Mouse (Mus musculus): ENCODE measurements around the gene Nf2.

Gene Nf2

DNA sequence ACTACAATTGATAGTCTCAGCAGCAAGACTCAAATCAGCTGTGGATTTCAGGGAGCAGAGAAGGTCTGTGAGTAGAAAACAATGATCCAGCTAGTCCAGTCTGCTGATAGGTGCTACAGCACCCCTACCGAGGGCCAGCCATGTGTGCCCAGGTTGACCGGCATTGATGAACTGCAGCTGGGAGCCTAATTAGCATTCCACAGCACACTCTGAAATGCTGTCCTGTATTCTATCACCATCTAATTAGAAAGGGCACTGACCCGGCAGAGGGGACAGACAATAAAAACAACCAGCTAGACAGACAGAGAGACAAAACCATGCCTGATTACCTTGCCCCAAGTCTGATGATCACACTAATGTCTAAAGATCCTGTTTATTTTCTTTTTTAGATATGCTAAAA lies 56.3 kb downstream of the Nf2 start:
- no peak for DNase-seq (ENCODE audit: low read depth)

DNA sequence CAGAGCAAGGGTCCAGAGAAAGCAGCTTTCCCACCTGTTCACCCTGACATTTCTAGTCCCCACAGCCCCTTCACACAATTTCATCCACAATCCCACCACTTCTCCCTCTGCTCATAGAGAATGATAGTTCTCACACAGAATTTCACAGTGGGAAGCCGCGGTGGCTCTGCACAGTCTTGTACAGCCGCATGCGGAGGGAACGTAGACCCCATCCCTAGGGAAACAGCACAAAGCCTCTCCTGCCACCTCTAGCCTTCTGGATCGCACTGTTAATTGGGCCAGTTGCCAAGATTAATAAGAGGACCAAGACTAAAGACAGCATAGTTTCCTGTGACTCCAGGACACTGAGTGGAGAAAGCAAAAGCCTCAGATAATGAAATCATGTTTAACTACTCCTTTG lies 57.8 kb downstream of the Nf2 start:
- DNase-seq (ENCODE audit: low read depth): no peak

DNA sequence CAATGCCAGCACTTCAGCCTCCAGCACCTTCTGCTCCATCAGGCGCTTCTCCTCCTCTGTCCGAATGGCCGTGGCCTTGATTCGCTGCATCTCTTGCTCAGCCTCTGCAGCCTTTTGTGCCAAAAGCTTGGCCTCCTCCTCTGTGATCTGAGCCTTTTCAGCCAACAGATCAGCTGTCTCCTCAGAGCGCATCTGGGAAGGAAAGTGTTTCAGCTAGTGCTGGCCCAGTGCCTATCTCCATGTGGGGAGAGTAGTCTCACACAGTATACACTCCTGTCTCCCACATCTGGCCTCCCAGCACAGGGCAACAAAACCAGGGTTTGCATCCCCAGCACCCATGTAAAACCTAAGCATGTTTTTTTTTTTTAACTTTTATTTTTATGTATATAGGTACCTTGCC lies 59.6 kb downstream of the Nf2 start:
- no peak for DNase-seq (ENCODE audit: low read depth)

DNA sequence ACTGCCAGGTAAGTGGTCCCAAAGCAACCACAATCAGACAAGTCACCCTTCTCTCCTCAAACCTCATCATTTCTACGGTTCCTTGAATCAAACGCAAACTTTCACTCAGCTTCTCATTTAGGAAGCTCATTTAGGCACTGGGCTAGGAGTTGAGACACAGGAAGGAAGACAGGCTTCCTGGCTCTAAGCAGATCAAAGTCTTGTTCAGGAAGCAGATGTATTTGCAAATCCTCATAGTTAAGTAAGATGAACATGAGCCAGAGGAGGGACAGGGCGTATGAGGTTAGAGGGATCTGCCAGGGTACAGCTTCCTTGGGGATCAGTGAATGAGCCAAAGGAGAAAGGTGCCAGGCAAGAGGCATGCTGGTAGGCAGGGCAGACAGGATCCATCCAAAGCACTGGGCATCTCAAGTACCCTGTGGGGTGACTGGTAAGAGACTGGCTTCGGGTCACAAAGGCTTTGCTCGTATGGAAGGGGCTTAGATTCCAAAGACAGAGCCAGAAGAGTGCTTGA lies 64.7 kb downstream of the Nf2 start:
- DNase-seq (ENCODE audit: low read depth): no peak

DNA sequence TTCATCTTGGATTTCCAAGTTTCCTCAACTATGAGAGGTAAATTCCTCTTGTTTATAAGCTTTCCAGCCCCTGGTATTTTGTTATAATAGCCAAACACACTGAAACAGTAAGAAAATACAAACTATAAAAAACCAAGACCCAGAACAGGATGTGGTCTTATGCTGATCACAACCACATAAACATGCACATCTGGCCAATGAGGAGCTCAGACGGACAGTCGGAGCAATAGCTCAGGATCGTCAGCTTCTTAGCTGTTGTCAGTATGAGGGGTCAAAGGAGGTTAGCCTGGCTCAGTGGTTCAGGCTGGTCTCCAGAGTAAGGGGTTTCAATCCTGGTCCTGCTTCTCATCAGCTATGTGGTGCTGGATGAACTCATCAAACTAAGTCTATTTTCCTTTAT lies 66.2 kb downstream of the Nf2 start:
- no peak for DNase-seq (ENCODE audit: low read depth)

DNA sequence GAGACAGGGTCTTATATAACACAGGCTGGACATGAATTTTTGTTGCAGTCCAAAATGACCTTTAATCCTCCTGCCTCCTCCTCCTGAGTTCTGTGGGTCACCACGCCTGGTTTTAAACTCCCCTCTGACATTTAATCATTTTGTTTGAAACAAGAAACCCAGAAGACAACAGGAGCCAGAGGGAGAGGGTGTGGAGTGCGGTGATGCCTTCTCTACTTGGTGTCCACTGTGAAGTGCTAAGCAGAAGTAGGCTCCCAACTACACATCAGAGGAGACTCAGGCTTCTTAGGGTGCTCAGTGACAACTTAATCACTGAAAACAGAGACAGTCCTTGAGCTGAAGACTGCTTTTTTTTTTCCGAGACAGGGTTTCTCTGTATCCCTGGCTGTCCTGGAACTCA lies 68.4 kb downstream of the Nf2 start:
- no peak for DNase-seq (ENCODE audit: low read depth)

DNA sequence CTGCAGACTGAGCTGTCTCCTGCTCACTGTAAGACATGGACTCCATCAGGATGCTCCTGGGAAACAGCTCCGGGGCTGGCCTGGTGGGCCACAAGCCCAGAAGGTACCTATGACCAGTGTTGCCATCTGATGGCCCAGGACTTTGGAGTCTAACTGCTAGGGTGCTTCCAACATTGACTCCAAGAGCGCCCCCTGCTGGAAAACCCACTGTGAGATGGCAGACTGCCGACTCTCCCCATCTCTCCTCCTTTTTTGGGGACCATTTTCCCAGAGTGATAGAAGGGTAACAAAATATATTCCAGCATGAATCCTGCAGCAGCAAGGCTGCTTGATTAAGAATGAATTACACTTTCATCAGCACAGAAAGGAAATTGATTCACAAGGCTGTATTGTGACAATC lies 76.4 kb downstream of the Nf2 start:
- no peak for DNase-seq (ENCODE audit: low read depth)

DNA sequence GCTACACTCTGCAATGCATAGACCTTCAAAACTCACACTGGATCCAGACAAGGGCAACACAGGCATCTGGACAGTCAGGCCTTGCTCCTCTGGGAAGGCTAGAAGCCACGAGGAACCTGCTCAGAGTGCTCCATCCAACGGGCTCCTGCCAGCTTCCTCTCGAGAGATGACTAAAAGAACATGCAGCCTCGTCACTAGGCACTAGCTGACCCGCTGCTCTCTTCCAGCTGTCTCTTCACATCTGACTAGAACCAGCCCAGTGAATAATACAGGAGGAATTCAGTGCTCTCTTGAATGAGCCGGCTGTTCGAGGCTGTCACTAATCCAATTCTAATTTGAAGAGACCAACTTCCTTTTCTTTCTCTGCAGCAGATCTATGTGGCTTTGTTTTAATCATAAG lies 77.6 kb downstream of the Nf2 start:
- peak; percentile 32 for DNase-seq (ENCODE audit: low read depth)

DNA sequence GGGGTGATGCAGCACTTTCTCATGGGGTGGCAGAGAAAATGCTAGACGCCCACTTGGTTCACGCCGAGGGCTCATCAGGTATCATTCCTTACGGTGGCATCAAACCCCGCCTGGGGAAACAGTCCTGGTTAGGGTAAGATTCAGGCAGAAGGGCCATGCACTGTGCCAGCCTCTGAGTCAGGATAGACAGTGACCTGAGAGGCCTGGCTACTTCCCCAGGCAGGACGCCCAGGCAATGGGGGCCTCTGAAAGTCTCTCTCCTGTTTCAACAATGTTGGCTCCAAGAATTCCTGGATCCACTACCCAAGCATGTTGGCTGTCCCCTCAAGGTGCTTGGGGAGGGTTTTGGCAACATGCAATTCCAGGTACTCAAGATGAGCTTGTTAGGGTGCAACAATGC lies 79.5 kb downstream of the Nf2 start:
- DNase-seq (ENCODE audit: low read depth): no peak

DNA sequence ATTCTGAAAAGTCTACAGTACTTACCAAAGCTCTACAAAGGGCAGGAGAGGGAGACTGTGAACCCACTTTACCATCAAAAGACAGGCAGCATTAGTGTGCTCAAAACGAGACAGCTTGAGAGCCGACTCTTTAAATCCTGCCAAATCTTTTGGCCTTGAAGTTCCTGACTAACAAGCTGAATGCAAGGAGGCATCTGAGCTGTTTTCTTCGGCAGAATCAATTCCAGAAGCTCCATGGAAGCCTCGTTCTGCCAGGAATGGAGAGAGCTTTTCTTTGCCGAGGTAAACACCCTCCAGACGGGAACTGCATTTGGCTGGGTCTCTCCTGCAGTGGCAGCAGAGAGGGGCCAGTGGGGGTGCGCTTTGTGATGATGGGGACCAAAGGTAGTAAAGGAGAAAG lies 80.0 kb downstream of the Nf2 start:
- no peak for DNase-seq (ENCODE audit: low read depth)

DNA sequence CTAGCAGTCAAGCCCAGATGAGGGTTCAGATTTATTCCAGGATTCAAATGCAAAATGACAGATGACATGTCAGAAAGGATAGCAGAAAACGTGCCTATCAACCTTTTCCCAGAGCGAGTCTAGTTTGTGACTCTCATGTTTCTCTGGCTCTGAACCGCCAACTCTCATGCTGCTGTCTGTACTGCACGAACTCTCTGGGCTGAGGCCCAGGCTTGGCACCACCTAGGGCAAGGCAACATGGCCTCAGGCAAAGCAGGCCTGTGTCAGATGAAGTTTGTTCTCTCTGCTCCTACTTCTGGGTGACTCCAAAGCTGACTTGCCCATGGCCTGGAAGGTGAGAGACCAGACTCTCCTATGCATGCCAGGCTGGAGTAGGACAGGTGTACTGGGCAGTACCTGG lies 80.9 kb downstream of the Nf2 start:
- no peak for DNase-seq (ENCODE audit: low read depth)

DNA sequence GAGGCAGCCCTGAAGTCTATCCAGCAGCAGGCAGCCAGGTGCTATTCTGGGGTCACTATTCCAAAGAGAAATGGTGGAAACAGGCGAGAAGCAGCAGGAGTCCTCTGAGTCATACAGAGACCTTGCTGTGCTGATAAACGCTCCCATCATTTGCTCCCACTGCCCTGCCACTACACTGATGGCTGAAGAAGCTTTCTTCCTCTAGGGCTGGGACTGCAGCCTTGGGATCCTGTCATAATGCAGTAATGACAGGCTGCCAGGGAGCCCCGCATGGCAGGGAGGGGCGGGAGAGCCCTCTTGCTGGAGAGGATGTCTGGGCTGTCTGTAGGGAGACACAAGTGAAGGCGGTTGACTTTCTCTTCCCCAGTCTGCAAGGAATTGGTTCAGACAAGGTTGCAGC lies 84.9 kb downstream of the Nf2 start:
- no peak for DNase-seq (ENCODE audit: low read depth)

DNA sequence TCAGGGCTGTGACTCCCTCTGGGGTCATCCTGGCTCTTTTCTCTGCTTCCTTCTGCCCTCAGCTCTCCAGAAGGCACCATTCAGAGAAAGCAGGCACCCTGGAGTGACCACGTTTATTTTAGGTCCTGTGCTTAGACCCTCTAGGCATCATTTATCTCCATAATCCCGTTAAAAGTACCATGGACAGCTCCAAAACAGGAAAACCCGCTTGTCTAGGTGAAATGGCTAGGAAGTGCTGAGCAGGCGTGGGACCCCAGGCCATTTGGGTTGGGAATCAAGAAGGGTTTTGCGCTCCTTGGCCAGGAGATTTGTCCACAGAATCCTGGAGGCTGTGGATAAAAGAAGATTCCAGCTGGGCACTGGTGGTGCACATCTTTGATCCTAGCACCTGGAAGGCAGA lies 85.7 kb downstream of the Nf2 start:
- no peak for DNase-seq (ENCODE audit: low read depth)

DNA sequence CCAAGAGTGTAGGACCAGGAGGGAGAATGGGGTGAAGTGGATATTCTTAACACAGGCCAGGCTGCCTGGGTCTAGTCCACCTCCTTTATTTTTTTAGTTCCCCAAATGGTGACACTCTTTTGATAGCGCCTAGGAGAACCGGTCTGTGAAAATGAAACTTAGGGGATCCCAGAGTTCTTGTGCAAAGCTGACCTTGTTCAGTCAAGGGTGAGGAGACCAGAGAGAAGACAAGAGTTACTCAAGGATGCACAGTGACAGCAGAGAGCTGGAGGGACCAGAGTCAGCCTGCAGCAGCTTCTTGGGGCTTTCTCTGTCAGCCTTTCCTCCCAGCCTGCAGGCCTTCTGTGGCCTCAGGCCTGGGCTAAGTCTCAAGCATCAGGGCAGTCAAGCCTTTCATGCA lies 86.8 kb downstream of the Nf2 start:
- DNase-seq (ENCODE audit: low read depth): no peak

DNA sequence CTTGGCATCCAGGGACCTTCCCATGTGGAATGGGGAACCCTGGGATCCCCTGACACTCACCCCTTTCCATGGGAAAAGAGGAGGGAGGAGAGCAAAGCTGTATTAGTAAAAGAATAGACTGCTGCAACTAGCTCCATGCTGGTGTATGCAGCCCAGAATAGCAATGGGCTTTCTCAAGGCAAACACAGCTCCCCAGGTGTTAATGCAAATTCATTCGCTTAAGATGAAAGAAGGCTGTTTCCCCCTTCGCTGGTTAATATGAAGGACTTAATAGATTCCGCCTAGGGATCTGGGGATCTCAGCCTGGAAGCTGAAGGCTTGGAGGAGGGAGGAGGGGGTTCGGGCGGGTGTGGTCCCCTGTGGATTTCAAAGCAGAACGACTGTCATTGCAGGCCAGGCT lies 87.3 kb downstream of the Nf2 start:
- DNase-seq (ENCODE audit: low read depth): no peak

DNA sequence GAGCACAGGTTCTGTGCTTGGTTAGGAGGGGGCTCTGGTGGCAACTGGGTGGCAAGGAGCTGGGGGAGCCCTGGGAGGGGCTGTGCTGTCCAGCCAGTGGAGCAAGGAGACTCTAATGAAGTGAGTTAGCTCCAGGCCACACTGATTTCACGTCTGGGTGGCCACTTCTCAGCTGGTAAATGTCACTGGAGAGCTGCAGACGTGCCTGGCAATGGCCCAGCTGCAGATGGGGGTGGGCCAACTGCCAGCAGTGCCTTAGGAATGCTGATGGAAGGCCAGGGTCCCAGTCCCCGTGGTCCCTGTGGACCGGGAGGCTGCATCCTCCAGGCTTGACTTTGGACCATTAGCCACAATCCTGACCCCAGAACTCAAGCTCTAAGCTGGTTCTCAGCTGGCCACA lies 88.9 kb downstream of the Nf2 start:
- no peak for DNase-seq (ENCODE audit: low read depth)

DNA sequence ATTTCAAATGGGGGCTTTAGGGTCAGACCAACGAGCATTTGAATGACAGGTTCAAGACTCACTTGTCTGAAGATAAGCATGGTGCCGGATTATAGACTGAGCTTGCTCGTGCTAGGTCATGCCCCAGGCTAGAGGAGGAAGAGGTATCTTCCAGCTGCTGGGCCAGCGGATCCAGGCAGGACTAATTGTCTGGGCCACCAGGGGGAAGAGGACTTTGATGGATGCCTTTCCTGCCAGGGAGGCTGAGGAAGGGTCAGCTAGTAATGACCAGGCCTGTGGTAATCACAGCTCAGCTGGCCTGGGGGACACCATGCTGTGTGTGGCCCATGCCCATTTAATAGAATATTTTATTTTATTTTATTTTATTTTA lies 91.6 kb downstream of the Nf2 start:
- no peak for DNase-seq (ENCODE audit: low read depth)

DNA sequence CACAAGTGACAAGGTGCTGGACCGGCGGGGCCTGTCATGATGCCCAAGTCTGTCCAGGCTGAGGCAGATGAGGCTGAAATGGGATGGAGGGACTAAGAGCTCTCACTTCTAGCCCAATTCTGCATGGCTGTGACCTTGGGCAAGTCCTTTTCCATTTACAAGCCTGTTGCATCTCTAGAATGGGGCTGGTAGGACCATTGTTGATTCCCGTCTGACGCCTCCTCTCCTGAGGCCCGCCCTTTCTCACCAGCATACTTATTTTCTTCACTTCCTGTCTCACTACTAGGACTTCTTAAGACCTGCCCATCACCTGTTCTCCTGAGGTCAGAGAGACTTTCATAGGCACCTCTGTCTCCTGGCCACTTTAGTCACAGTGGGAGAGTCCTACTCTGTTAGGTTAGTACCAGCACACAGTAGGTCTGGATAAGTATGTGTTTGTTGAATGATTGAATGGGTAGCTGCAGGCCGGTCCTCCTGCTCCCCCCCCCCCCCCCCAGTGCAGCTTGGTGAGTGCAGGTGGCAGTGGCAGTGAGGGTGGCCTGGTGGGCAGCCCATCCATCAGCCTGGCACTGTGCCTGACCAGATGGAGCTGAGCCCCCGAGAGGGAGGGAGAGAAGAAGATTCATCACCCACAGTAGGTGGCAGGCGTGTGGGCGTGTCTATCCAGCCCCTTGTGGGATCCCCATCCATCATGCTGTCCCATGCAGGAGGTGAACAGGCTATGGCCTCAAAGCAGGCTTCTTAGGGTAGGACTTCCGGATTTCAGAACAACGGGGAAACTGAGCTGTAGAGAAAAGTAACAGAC lies 92.2 kb downstream of the Nf2 start:
- DNase-seq (ENCODE audit: low read depth): no peak

DNA sequence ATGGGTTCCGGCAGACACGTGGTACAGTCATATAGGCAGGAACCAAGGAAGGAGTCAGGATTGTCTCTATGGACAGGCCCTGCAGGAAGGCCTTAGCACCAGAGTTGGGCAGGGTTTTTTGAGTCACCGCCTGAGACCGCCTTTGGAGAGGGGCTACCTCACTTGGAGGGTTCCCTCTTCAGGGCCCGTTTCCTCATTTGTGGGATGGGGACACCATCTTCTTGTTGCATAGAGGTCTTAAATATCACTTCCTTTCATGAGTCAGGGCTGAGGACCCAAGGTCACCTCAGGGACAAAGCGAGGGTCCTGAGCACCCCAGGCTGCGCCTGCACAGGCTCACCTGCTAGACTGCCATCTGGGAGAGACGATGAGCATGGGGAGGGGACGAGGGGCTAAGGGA lies 92.9 kb downstream of the Nf2 start:
- DNase-seq (ENCODE audit: low read depth): no peak

DNA sequence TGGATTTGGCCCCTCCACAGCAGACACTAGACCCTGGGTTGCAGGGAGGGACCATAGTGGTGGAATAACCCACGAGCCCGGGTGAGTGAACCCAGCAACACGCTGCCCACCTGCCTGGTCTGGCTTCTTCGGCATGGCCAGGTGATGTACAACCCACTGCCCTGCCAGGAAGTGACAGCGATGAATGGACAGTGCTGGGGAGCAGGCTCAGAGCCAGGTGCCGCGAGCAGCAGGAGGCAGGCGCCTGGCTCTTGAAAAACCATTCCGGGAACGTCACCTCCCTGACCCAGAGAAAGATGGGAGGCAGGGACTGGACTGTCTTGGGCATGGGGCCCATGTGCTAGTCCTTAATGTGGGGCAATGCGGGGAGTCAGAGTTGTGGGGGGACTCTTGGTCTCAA lies 94.5 kb downstream of the Nf2 start:
- no peak for DNase-seq (ENCODE audit: low read depth)

DNA sequence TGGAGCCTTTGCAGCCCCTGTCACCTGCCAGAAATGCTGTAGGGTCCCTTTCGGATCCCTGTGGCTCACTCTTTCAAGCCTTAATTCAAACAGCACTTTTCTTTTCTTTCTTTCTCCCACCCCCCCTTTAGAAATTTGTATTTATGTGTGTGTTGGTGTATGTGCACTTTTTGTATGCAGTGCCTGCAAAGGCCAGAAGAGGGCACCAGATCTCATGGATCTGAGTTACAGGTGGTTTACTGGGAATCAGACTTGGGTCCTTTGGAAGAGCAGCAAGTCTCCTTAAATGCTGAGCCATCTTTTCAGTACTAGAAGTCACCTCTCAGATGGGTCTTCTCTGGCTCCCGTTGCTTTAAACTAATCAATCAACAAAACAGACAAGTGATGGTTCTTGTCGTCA lies 95.3 kb downstream of the Nf2 start:
- DNase-seq (ENCODE audit: low read depth): no peak

DNA sequence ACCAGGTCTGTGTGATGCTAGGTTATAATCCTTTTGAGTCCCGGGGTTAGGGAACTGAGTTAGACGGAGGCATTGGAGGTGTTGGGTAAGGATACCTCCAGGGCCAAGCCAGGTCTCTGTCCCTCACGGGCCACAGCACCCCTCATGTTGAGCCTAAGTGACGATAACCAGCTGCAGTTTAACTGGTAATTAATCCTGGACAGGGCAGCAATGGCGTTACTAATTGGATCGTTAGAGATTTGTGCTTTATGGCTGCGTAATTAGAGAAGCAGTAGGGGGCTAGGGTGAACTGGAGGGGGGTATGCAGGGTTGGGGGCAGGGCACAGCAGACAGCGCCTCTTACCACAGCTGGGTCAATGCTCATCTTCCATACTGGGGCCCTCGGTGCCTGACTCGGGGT lies 96.5 kb downstream of the Nf2 start:
- no peak for DNase-seq (ENCODE audit: low read depth)

DNA sequence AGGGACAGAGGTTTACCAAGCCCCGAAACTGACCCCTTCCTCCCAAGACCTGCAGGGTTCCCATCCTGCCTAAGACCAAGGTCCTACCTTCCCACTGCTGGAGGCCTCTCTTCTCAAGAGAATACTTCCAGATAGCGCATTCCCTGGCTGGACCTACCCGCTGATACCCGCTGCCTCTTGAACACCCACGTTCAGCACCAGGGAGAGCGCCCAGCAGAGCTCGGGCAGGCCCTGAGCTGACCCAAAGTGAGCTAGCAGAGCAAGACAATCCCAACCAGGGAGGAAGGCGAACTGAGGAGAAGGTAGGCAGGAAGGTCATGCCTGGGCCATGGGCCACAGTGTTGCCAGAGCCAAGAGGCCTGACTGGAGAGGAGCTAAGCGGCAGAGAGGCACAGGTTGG lies 99.1 kb downstream of the Nf2 start:
- peak; percentile 19 for DNase-seq (ENCODE audit: low read depth)

DNA sequence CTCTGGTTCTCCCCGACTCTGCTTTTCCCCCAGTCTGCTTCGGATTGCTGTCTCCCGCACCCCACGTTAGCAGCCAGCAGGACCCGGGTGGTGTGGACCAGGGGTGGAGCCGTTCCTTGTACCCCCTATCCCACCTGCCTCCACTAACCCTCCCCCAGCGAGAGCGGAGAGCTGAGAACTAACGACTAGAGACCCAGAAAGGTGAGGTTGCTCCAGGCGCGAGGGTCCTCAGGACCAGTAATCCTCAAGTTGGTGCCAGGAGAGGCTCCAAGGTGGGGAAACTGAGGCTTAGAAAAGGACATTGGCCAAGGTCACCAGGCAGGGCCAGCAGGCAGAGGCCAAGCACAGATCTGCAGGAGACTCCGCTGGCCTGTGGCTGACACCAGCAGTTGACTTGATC lies 102.1 kb downstream of the Nf2 start:
- DNase-seq (ENCODE audit: low read depth): no peak

DNA sequence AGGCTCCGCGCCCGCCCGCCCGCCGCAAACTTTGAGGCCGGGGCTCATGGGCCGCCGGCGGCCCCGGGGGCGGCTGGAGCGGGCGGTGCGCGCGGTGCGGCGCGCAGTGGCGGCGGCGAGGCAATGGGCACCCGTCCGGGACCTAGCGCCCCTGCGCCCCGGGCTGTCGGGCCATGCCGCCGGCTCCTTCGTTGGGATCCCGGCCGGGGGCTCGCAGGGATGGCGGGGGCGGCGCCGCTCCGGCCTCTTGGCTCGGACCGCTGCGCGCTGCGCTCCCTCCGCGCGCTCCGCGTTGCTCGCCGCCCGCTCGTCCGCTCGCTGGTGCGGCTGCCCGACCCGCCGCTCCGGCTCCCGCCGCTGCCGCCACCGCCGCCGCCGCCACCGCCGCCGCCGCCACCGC lies 102.6 kb downstream of the Nf2 start, which contains the start of gene Cabp7:
Cabp7 (minus strand) TSS at position 46 of the 400 bp plus-strand sequence.
- no peak for DNase-seq (ENCODE audit: low read depth)
